Mouse (Mus musculus): Measurements from ENCODE around the gene Tacc3. TPM values are rescaled to one million over a fixed set of nuclear protein-coding genes. Genes with fewer than 3 reads are reported as not detected.

The Tacc3 gene
- polyA plus RNA-seq, 1 experiment from 2014 or later = 12.5 TPM

- no peak for ATAC-seq
- no peaks in the 10 kb centered on the region for H3K36me3 ChIP-seq (ENCODE audit: insufficient read depth, low read length)
- TF ChIP-seq EP300 (IDR thresholded peaks at IDR 0.05) = no peak
- WGBS = 23% methylated on average over 4 of the region's 4 CpGs
- H3K4me2 ChIP-seq (replicated peaks; ENCODE audit: low read depth, low read length) = peak overlapping the region; percentile 91
- DNase-seq (ENCODE audit: low spot score) = peak; percentile 24
- H3K4me1 ChIP-seq (ENCODE audit: insufficient read depth, low read depth, low read length) = peaks cover 8% of the 10 kb centered on the region; the same call in 1 of the 2 replicates
- H3K4me3 ChIP-seq (ENCODE audit: low read depth, low read length) = no peak overlapping the region
- H3K9me3 ChIP-seq (ENCODE audit: low read length) = no peaks in the 10 kb centered on the region
- no peak overlapping the region for H3K27ac ChIP-seq (ENCODE audit: low read length)
- no peak overlapping the region for H3K9ac ChIP-seq (replicated peaks; ENCODE audit: low read depth)
- H3K27me3 ChIP-seq (replicated peaks; ENCODE audit: insufficient read depth, low read length) = no peaks in the 10 kb centered on the region
Observed at GRCm38 (mm10) chr5:33627968-33628367, 30.0 kb upstream of the Tacc3 start.

GRCm38 (mm10) chr5:33628820-33629300 lies 29.1 kb upstream of the Tacc3 start:
- Histone ChIP-seq H3K9ac (replicated peaks; ENCODE audit: low read depth) (peak overlapping the region; percentile 79), H3K9me3 (ENCODE audit: low read length) (no peaks in the 10 kb centered on the region), H3K36me3 (ENCODE audit: insufficient read depth, low read length) (no peaks in the 10 kb centered on the region), H3K27me3 (replicated peaks; ENCODE audit: insufficient read depth, low read length) (no peaks in the 10 kb centered on the region), H3K4me2 (replicated peaks; ENCODE audit: low read depth, low read length) (peak overlapping the region; percentile 91), H3K4me1 (ENCODE audit: insufficient read depth, low read depth, low read length) (peaks cover 8% of the 10 kb centered on the region; the same call in 1 of the 2 replicates), H3K27ac (ENCODE audit: low read length) (peak overlapping the region; percentile 93), H3K4me3 (ENCODE audit: low read depth, low read length) (peak overlapping the region; percentile 80)
- ATAC-seq = peak; percentile 16
- TF ChIP-seq EP300 (IDR thresholded peaks at IDR 0.05) (no peak), CTCF (IDR thresholded peaks at IDR 0.05) (no peak)
- WGBS = 2% methylated on average over 24 of the region's 24 CpGs
- peak; percentile 59 for DNase-seq (ENCODE audit: low spot score)

- peak within 1 kb of the TSS; percentile 91 for H3K4me2 ChIP-seq (replicated peaks; ENCODE audit: low read depth, low read length)
- H3K4me1 ChIP-seq (ENCODE audit: insufficient read depth, low read depth, low read length) = peaks cover 8% of the 10 kb centered on the region; the same call in 1 of the 2 replicates
- DNase-seq (ENCODE audit: low spot score) (peak; percentile 98), ATAC-seq (peak; percentile 98)
- H3K9me3 ChIP-seq (ENCODE audit: low read length) = no peaks in the 10 kb centered on the region
- H3K27ac ChIP-seq (ENCODE audit: low read length) = peak within 1 kb of the TSS; percentile 93
- no peak for TF ChIP-seq EP300 (IDR thresholded peaks at IDR 0.05)
- peak; percentile 39 for TF ChIP-seq CTCF (IDR thresholded peaks at IDR 0.05)
- WGBS = 2% methylated on average over 93 of the region's 99 CpGs
- peak within 1 kb of the TSS; percentile 79 for H3K9ac ChIP-seq (replicated peaks; ENCODE audit: low read depth)
- no peaks in the 10 kb centered on the region for H3K27me3 ChIP-seq (replicated peaks; ENCODE audit: insufficient read depth, low read length)
- H3K4me3 ChIP-seq (ENCODE audit: low read depth, low read length) = peak within 1 kb of the TSS; percentile 80
- no peaks in the 10 kb centered on the region for H3K36me3 ChIP-seq (ENCODE audit: insufficient read depth, low read length)
Observed at GRCm38 (mm10) chr5:33629301-33629987, 28.5 kb upstream of the Tacc3 start, which contains the start of the genes Fam53a and Gm9903. Gene Fam53a (minus strand): TSS chr5:33629635. Gene Gm9903 (plus strand): TSS chr5:33629925.

- peak; percentile 40 for ATAC-seq
- H3K4me2 ChIP-seq (replicated peaks; ENCODE audit: low read depth, low read length) = peak overlapping the region; percentile 91
Observed at GRCm38 (mm10) chr5:33630061-33630460, 27.9 kb upstream of the Tacc3 start.

GRCm38 (mm10) chr5:33630615-33631014 lies 27.3 kb upstream of the Tacc3 start:
- Histone ChIP-seq H3K27me3 (replicated peaks; ENCODE audit: insufficient read depth, low read length) (no peaks in the 10 kb centered on the region), H3K4me1 (ENCODE audit: insufficient read depth, low read depth, low read length) (peaks cover 8% of the 10 kb centered on the region; the same call in 1 of the 2 replicates), H3K27ac (ENCODE audit: low read length) (peak overlapping the region; percentile 82), H3K9me3 (ENCODE audit: low read length) (no peaks in the 10 kb centered on the region), H3K36me3 (ENCODE audit: insufficient read depth, low read length) (no peaks in the 10 kb centered on the region), H3K9ac (replicated peaks; ENCODE audit: low read depth) (0 out of 2 replicates have a peak overlapping the region, but pooled peaks have one; percentile 48), H3K4me3 (ENCODE audit: low read depth, low read length) (peak overlapping the region; percentile 80; the same call in 1 of the 2 replicates), H3K4me2 (replicated peaks; ENCODE audit: low read depth, low read length) (peak overlapping the region; percentile 91; the same call in 1 of the 2 replicates)
- DNase-seq (ENCODE audit: low spot score) (peak; percentile 15), ATAC-seq (no peak)
- TF ChIP-seq EP300 (IDR thresholded peaks at IDR 0.05) (no peak), CTCF (IDR thresholded peaks at IDR 0.05) (no peak)
- WGBS = 52% methylated on average over 4 of the region's 4 CpGs

More at GRCm38 (mm10) chr5:33630061-33630460, 27.9 kb upstream of the Tacc3 start:
- TF ChIP-seq CTCF (IDR thresholded peaks at IDR 0.05) (no peak), EP300 (IDR thresholded peaks at IDR 0.05) (no peak)
- Histone ChIP-seq H3K9ac (replicated peaks; ENCODE audit: low read depth) (peak overlapping the region; percentile 48), H3K4me3 (ENCODE audit: low read depth, low read length) (peak overlapping the region; percentile 80), H3K27me3 (replicated peaks; ENCODE audit: insufficient read depth, low read length) (no peaks in the 10 kb centered on the region), H3K27ac (ENCODE audit: low read length) (peak overlapping the region; percentile 82), H3K4me1 (ENCODE audit: insufficient read depth, low read depth, low read length) (peaks cover 8% of the 10 kb centered on the region; the same call in 1 of the 2 replicates), H3K36me3 (ENCODE audit: insufficient read depth, low read length) (no peaks in the 10 kb centered on the region), H3K9me3 (ENCODE audit: low read length) (no peaks in the 10 kb centered on the region)
- 2% methylated on average over 9 of the region's 9 CpGs for WGBS
- peak; percentile 77 for DNase-seq (ENCODE audit: low spot score)

- 82% methylated on average over 1 of the region's 1 CpGs for WGBS
- DNase-seq (ENCODE audit: low spot score) (no peak), ATAC-seq (no peak)
- Histone ChIP-seq H3K36me3 (ENCODE audit: insufficient read depth, low read length) (peaks cover 2% of the 10 kb centered on the region; the same call in 1 of the 2 replicates), H3K4me1 (ENCODE audit: insufficient read depth, low read depth, low read length) (peaks cover 8% of the 10 kb centered on the region; the same call in 1 of the 2 replicates), H3K4me3 (ENCODE audit: low read depth, low read length) (no peak overlapping the region), H3K27ac (ENCODE audit: low read length) (no peak overlapping the region), H3K27me3 (replicated peaks; ENCODE audit: insufficient read depth, low read length) (no peaks in the 10 kb centered on the region), H3K9me3 (ENCODE audit: low read length) (no peaks in the 10 kb centered on the region), H3K4me2 (replicated peaks; ENCODE audit: low read depth, low read length) (no peak overlapping the region), H3K9ac (replicated peaks; ENCODE audit: low read depth) (no peak overlapping the region)
- TF ChIP-seq CTCF (IDR thresholded peaks at IDR 0.05) = no peak
- no peak for TF ChIP-seq EP300 (IDR thresholded peaks at IDR 0.05)
Observed at GRCm38 (mm10) chr5:33632526-33632925, 25.4 kb upstream of the Tacc3 start.

All from lung, postnatal 0 days (tissue).